Mouse (Mus musculus) limb, embryonic 11.5 days (tissue): ENCODE measurements around the gene Araf. TPM values are rescaled to one million over a fixed set of nuclear protein-coding genes. Genes with fewer than 3 reads are reported as not detected.

Source experiments
- ATAC-seq: fragments of 200-750 bp; cut with Nextera tagmentation; 2 replicates; pipeline ENCODE4 v1.8.0; 2017; ENCODE audit warnings: low read depth; ENCODE audit not compliant: insufficient number of reproducible peaks, low FRiP score, low TSS enrichment
- DNase-seq: peaks from one replicate; pipeline ENCODE4 v3.0.0-alpha.2; 2015; ENCODE audit warnings: low spot score
- H3K27ac ChIP-seq: fragments of 300-500 bp; sonication (generic); replicated peaks from 2 replicates; pipeline ENCODE4 v1.5.1; 2014; ENCODE audit warnings: low read depth, mild to moderate bottlenecking, low read length
- H3K27me3 ChIP-seq: fragments of 300-500 bp; sonication (generic); 2 replicates; pipeline ENCODE4 v1.6.1; 2014; ENCODE audit warnings: mild to moderate bottlenecking, low read length, mixed read lengths; ENCODE audit not compliant: control insufficient read depth, insufficient read depth
- H3K36me3 ChIP-seq: fragments of 300-500 bp; sonication (generic); 2 replicates; pipeline ENCODE4 v1.6.1; 2014; ENCODE audit warnings: mild to moderate bottlenecking, low read length, moderate library complexity, mixed read lengths; ENCODE audit not compliant: control insufficient read depth, insufficient read depth
- H3K4me1 ChIP-seq: fragments of 300-500 bp; sonication (generic); 2 replicates; pipeline ENCODE4 v1.6.1; 2014; ENCODE audit warnings: low read length, mixed read lengths; ENCODE audit not compliant: control insufficient read depth, insufficient read depth
- H3K4me2 ChIP-seq: fragments of 300-500 bp; sonication (generic); 2 replicates; pipeline ENCODE4 v1.6.1; 2014; ENCODE audit warnings: low read depth, mild to moderate bottlenecking, moderate library complexity; ENCODE audit not compliant: severe bottlenecking
- H3K4me3 ChIP-seq: fragments of 300-500 bp; sonication (generic); 2 replicates; pipeline ENCODE4 v1.5.1; 2014; ENCODE audit warnings: low read depth, low read length
- H3K9ac ChIP-seq: fragments of 300-500 bp; sonication (generic); 2 replicates; pipeline ENCODE4 v1.6.1; 2014; ENCODE audit warnings: mild to moderate bottlenecking, low read length
- H3K9me3 ChIP-seq: fragments of 300-500 bp; sonication (generic); 2 replicates; pipeline ENCODE4 v1.6.1; 2016; ENCODE audit warnings: low read length; ENCODE audit not compliant: control insufficient read depth
- WGBS: fragments of 180-500 bp; shearing (Covaris S2); extraction: QIAGEN DNeasy Blood & Tissue Kit; methylation state at CpG from one replicate; pipeline ENCODE4 v1.1.7; 2014; 5-methylcytosine and 5-hydroxymethylcytosine counted together
- polyA plus RNA-seq: library from polyadenylated mRNA; unstranded; fragments of >200 nt; fragmentation: Nextera tagmentation; extraction: Ambion mirVana; gene quantifications from 2 replicates; pipeline ENCODE4 v1.2.1, GENCODE M21; 2014

Gene Araf
- polyA plus RNA-seq, 1 experiment from 2014 or later, result 69.8 TPM

GRCm38 (mm10) chrX:20862105-20863065 lies 64.8 kb downstream of the Araf start:
- Histone ChIP-seq H3K4me1 (no peaks in the 10 kb centered on the region), H3K4me2 (no peak overlapping the region; the same call in 1 of the 2 replicates), H3K4me3 (no peak overlapping the region), H3K27me3 (no peaks in the 10 kb centered on the region), H3K9ac (no peak overlapping the region), H3K36me3 (no peaks in the 10 kb centered on the region), H3K27ac (no peak overlapping the region), H3K9me3 (no peaks in the 10 kb centered on the region)
- ATAC-seq, result no peak
- WGBS, result 45% methylated on average over 25 of the region's 29 CpGs
- peak; percentile 21 for DNase-seq

- WGBS, result 86% methylated on average over 8 of the region's 9 CpGs
- no peak overlapping the region for H3K4me3 ChIP-seq
- H3K36me3 ChIP-seq, result no peaks in the 10 kb centered on the region
- DNase-seq, result no peak
- H3K27ac ChIP-seq, result no peak overlapping the region
- H3K4me1 ChIP-seq, result no peaks in the 10 kb centered on the region
- H3K4me2 ChIP-seq, result no peak overlapping the region
- no peaks in the 10 kb centered on the region for H3K9me3 ChIP-seq
- no peaks in the 10 kb centered on the region for H3K27me3 ChIP-seq
- ATAC-seq, result no peak
- H3K9ac ChIP-seq, result no peak overlapping the region
Observed at GRCm38 (mm10) chrX:20863161-20864101, 65.8 kb downstream of the Araf start.

GRCm38 (mm10) chrX:20868091-20868490 lies 70.5 kb downstream of the Araf start:
- DNase-seq, result no peak
- no peak for ATAC-seq
- Histone ChIP-seq H3K4me1 (no peaks in the 10 kb centered on the region), H3K9me3 (no peaks in the 10 kb centered on the region), H3K27ac (no peak overlapping the region), H3K4me2 (no peak overlapping the region), H3K4me3 (no peak overlapping the region), H3K36me3 (no peaks in the 10 kb centered on the region), H3K9ac (no peak overlapping the region), H3K27me3 (no peaks in the 10 kb centered on the region)
- 68% methylated on average over 4 of the region's 4 CpGs for WGBS

GRCm38 (mm10) chrX:20869203-20869602 lies 71.6 kb downstream of the Araf start:
- DNase-seq, result no peak
- Histone ChIP-seq H3K27ac (no peak overlapping the region), H3K4me3 (no peak overlapping the region), H3K36me3 (no peaks in the 10 kb centered on the region), H3K27me3 (no peaks in the 10 kb centered on the region), H3K9me3 (no peaks in the 10 kb centered on the region), H3K4me1 (no peaks in the 10 kb centered on the region), H3K9ac (no peak overlapping the region), H3K4me2 (no peak overlapping the region)
- 77% methylated on average over 1 of the region's 1 CpGs for WGBS
- ATAC-seq, result no peak

GRCm38 (mm10) chrX:20869962-20870513 lies 72.4 kb downstream of the Araf start, which contains the start of gene Timp1:
Timp1 (plus strand) TSS chrX:20870166.
- no peak within 1 kb of the TSS for H3K27ac ChIP-seq
- no peaks in the 10 kb centered on the region for H3K4me1 ChIP-seq
- H3K36me3 ChIP-seq, result no peaks in the 10 kb centered on the region
- H3K27me3 ChIP-seq, result no peaks in the 10 kb centered on the region
- peak within 1 kb of the TSS; percentile 45 for H3K4me2 ChIP-seq
- 16% methylated on average over 18 of the region's 18 CpGs for WGBS
- no peak within 1 kb of the TSS for H3K9ac ChIP-seq
- DNase-seq (peak; percentile 63), ATAC-seq (peak; percentile 77; the same call in 1 of the 2 replicates)
- no peaks in the 10 kb centered on the region for H3K9me3 ChIP-seq
- peak within 1 kb of the TSS; percentile 11; the same call in 1 of the 2 replicates for H3K4me3 ChIP-seq

- Histone ChIP-seq H3K4me1 (no peaks in the 10 kb centered on the region), H3K4me2 (no peak overlapping the region), H3K9me3 (no peaks in the 10 kb centered on the region), H3K9ac (no peak overlapping the region), H3K36me3 (no peaks in the 10 kb centered on the region), H3K27ac (no peak overlapping the region), H3K4me3 (no peak overlapping the region), H3K27me3 (no peaks in the 10 kb centered on the region)
- 28% methylated on average over 11 of the region's 11 CpGs for WGBS
- no peak; the same call in 1 of the 2 replicates for ATAC-seq
- no peak for DNase-seq
Observed at GRCm38 (mm10) chrX:20872928-20873500, 75.4 kb downstream of the Araf start.

GRCm38 (mm10) chrX:20875241-20875640 lies 77.6 kb downstream of the Araf start:
- no peaks in the 10 kb centered on the region for H3K4me1 ChIP-seq
- no peaks in the 10 kb centered on the region for H3K27me3 ChIP-seq
- no peak overlapping the region for H3K9ac ChIP-seq
- WGBS, result 77% methylated on average over 3 of the region's 3 CpGs
- no peak overlapping the region for H3K4me2 ChIP-seq
- no peaks in the 10 kb centered on the region for H3K36me3 ChIP-seq
- ATAC-seq (no peak), DNase-seq (no peak)
- no peaks in the 10 kb centered on the region for H3K9me3 ChIP-seq
- H3K27ac ChIP-seq, result no peak overlapping the region
- no peak overlapping the region for H3K4me3 ChIP-seq

GRCm38 (mm10) chrX:20910074-20910473 lies 112.5 kb downstream of the Araf start:
- Histone ChIP-seq H3K9me3 (no peaks in the 10 kb centered on the region), H3K27ac (no peak overlapping the region), H3K4me2 (no peak overlapping the region), H3K27me3 (no peaks in the 10 kb centered on the region), H3K9ac (no peak overlapping the region), H3K4me1 (no peaks in the 10 kb centered on the region), H3K36me3 (no peaks in the 10 kb centered on the region), H3K4me3 (no peak overlapping the region)
- WGBS, result 49% methylated on average over 3 of the region's 3 CpGs
- ATAC-seq (no peak), DNase-seq (no peak)
